Mouse (Mus musculus): ENCODE results near the gene Stx6.

Gene Stx6

DNA sequence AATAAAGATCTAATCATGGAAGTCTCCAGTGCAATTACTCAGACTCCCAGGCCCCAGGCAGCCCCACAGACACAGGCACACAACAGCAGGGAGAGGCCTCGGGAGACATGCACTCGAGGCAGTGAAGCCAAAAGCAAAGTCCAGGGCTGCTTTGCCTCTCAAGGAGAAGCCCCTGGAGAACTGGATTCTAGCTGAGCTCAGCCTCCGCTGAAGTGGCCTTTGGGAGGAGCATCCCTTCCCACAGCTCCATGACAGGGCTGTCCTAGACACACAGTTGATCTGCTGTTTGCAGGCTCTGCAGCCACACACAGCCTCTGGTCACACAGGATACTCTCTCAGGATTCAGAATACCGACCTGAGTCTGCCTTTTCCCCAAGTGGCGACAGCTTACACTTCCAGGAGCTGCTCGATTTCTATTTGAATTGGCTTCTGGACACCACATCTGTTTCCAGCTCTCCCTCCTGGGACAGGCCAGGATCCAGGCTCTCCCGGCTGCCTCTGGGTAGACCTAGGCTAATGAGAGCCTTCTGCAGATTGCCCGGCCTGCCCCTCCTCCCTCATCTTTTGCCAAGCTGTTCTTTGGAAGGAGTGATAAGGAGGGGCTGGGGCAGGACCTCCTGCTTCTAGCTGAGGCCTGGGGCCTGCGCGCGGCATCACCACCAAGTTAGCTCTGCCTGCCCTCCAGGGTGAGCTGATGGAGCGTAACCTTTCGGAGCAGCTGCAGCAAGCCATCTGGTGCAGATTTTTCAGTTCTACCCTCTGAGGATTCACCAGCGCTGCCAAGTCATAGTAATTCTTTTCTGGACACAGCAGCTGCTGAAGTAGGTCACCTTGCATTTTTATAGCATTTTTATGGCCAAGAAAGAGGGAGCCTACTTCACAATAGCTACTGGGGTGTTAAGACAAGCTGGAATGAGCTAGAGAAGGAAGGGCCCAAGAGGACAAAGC is 71.2 kb downstream of the Stx6 start:
- intact Hi-C loops (cut with DNase I): loop anchor here (10.0 kb wide), 1 partner anchor 445 kb away; no protein-coding TSS in a partner anchor

DNA sequence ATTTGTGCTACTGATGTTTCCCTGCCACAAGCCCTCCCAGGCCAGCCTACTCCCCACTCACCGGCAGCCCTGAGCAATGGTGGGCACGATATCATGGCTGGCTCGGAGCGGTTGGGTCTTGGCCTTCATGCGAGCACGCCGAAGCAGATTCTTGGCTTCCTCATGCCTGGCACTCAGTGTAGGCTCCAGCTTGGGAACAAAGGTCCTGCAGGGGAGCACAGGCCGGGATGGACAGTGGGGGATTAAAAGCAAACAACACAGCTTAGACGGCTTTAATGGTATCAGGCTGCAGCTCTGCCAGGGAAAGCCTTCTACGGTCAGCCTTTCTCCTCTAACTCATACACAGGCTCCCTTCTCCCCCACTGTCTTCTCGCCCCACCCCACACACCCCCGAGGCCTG is 73.9 kb downstream of the Stx6 start:
- intact Hi-C loops (cut with DNase I): no loop called here

GRCm38 (mm10) chr1:155232786-155233185 is 74.3 kb downstream of the Stx6 start:
- intact Hi-C loops (cut with DNase I): no loop called here

DNA sequence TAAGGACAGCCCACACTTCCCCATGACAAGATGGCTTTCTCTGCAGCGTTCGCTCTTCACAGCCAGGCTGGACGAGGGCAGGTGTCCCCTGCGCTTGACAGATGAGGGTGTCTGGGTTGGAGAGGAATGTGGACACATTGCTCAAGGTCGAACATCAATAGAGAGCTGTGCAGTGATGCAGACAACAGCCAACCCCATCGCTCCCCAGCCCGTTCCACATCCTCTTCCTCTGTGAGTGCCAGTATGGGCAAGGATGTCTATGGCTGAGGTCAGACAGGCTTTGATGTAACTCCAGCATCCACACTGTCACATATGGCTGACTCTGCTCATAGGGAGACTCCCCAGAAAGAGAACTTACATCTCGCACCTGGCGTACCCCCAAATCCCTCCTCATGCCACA is 74.9 kb downstream of the Stx6 start:
- intact Hi-C loops (cut with DNase I): no loop called here

DNA sequence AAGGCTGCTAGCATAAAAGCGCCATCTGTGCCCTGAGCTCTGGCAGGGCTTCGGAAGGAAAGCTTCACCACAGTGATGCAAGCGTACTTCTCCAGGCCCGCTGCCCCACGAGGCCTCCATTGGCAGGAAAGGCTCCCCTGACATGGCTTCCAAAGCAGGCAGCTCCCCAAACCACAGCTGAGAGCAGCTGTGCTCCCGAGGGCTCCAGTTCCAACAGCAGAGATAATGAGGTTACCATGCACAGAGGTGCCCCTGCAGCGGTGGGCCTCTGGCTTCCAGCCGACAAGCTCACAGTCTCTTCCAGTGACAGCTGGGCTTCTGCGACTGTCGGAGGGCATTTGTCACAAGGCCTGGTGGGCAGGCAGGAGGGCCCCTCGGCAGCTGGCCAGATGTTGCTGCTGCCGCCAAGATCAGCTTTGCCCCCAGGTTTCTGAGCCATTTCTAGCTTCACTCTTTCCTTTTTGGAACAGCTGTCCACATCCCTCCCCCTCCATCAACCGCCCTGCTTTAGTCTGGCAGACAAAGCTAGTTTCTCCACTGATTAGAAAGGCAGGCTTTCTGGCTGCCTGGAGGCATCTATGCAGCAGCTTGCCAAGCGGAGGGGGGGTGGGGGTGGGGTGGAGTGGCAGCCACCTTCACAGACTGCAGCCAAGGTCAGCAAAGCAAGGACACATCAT is 75.6 kb downstream of the Stx6 start:
- intact Hi-C loops (cut with DNase I): no loop called here

- intact Hi-C loops (cut with DNase I): no loop called here
These were observed 77.1 kb downstream of the Stx6 start for GRCm38 (mm10) chr1:155235641-155236040.

- intact Hi-C loops (cut with DNase I): no loop called here
These were observed 78.0 kb downstream of the Stx6 start for GRCm38 (mm10) chr1:155236306-155237024.

GRCm38 (mm10) chr1:155237390-155237789 is 78.9 kb downstream of the Stx6 start:
- intact Hi-C loops (cut with DNase I): no loop called here

DNA sequence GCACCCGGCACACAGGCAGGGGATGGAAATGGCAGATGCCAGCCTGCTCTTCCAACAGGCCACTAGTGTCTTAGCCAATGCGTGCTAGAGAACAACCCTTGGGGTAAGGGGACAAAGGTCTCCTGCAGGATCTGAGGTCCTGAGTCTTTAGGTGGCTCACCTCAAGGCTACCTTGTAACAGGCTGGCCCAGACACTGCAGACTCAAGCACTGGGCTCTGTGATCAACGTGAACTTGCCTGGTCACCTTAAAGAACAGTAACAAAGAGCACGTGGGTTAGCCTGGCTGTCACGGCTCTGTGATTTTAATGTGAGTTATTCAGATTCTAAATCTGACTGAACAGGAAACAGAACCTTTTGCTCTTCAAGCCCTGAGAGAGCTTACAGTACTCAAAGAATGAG is 79.6 kb downstream of the Stx6 start:
- intact Hi-C loops (cut with DNase I): no loop called here

DNA sequence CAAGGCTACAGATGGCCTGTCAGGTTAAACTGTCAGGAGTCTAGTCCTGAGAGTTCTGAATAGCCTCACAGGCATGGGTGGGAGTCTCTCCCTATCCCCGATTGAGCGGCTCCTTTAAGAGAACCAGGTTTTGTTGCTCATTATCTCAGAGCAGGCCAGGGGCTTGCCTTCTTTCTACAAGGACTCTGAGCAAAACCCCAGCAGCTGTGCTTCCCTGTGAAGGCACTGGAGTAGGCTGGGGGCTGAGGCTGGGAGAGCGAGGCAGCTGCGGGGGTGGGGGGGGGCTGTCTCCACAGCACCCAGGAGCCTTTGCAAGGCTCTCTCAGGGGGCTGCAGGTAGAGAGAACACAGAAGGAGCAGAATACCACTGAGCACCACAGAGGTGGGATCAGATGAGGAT is 80.7 kb downstream of the Stx6 start:
- intact Hi-C loops (cut with DNase I): no loop called here

GRCm38 (mm10) chr1:155239962-155240717 is 81.6 kb downstream of the Stx6 start:
- intact Hi-C loops (cut with DNase I): no loop called here

GRCm38 (mm10) chr1:155241701-155242487 is 83.4 kb downstream of the Stx6 start:
- intact Hi-C loops (cut with DNase I): no loop called here

- intact Hi-C loops (cut with DNase I): no loop called here
These were observed 83.9 kb downstream of the Stx6 start for GRCm38 (mm10) chr1:155242488-155242745.

- intact Hi-C loops (cut with DNase I): no loop called here
These were observed 85.6 kb downstream of the Stx6 start, which contains the start of gene BC034090 for GRCm38 (mm10) chr1:155243797-155244770. TSS of gene BC034090 (minus strand) at chr1:155244444.

DNA sequence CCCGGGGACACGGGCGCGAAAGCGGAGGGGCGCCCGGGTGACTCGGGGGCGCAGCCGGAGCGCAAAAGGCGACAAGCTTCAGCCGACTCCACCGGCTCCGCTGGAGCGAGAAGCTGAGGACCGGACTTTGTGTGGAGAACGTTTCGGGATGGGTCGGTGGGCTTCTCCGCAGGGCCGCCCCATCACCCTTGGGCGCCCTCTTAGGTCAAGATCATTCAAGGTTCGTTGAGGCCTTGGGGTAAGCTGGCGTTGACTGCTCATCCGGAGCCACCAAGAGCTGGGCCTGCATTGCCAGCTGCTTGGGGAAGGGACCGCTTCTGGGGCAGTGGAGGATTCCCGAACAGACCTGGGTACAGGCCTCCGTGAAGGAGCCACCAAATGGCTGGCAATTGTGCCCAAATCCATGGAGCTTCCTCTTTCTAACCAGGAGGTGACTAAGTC is 86.3 kb downstream of the Stx6 start:
- intact Hi-C loops (cut with DNase I): no loop called here

DNA sequence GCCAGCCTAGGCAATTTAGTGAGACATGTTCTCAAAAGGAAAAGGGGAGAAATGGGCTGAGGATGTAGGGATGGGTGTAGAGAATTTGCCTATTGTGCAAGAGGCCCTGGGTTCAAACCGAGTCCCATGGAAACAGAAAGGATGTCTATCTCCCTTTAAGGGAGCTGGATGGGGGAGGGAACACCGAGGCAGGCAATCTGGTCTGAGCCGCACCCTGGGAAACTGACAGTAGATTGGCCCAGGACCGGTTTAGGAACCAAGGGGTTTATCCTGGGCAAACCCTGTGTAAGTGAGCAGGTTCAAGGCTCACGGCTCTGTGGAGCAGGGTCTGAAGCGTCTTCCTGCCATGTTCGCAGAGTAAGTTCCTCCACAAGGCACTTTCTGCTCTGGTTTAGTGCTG is 87.0 kb downstream of the Stx6 start:
- intact Hi-C loops (cut with DNase I): no loop called here

DNA sequence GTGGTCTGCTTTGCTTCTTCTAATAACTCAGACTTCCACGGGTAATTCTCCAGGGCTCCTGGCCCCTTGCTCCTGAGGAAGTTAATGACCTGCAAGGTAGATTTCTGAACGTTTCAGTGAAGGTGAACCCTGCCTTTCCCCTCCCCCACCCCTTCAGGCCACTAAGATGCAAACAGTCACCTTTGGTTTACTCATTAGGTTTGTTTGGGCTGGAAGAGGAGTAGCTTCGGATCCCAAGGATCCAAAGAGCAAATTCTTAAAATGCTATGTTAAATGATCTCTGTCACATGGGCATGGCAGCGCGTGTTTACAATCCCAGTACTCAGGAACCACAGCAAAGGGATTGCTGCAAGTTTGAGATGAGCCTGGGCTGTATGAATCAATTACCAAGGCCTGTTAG is 88.9 kb downstream of the Stx6 start:
- intact Hi-C loops (cut with DNase I): no loop called here

DNA sequence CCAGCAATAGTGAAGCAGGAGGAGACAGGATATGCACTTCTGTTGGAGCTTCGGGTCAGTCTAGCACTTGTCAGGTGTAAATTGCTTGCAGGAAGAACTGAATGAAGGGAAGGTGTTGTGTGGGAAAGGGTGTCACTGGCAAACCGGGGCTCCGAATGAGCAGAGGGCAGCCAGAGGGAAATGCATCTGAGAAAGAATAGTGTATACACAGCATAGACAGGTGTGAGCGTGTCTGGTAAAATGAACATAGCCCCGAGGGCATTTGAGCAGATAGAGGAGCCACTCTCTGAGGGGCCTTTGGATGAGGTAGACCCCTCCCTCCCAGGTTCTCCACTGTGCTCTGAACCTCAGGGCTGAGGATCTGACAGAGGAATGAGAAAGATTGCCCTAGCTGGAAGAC is 89.5 kb downstream of the Stx6 start:
- intact Hi-C loops (cut with DNase I): no loop called here

DNA sequence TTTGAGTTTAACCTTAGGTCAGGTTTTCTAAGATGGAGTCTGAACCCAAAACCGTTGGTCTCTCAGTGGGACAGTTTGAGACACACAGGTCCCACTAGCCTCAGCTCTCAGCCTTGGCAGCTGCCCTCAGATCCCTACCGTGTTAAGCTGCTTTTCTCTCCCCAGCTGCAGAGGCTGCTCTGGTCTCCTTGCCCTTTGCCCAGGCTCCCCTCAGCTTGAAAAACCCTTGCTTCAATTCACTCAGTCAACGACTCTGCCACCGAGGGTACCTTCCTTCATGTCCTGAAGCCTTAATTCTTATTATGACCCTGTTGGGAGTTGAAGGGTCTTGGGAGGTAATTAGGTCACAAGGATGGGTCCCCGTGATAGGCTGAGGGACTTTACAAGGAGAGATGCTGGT is 91.4 kb downstream of the Stx6 start:
- intact Hi-C loops (cut with DNase I): no loop called here

Measured in adrenal gland (tissue).